Mouse (Mus musculus) limb, embryonic 14.5 days (tissue): Measurements from ENCODE around the gene Shisa8. TPM values are rescaled to one million over a fixed set of nuclear protein-coding genes. Genes with fewer than 3 reads are reported as not detected.

Experiments used
- ATAC-seq: fragments of 200-750 bp; cut with Nextera tagmentation; 2 replicates; pipeline ENCODE4 v1.8.0; 2017; ENCODE audit warnings: low read depth, moderate number of reproducible peaks, moderate TSS enrichment; ENCODE audit not compliant: low FRiP score
- DNase-seq: peaks from one replicate; pipeline ENCODE4 v3.0.0-alpha.2; 2015; ENCODE audit warnings: low spot score
- H3K27ac ChIP-seq: fragments of 300-500 bp; sonication (generic); replicated peaks from 2 replicates; pipeline ENCODE4 v1.5.1; 2014; ENCODE audit warnings: low read depth, mild to moderate bottlenecking, low read length, moderate library complexity, mixed read lengths
- H3K27me3 ChIP-seq: fragments of 300-500 bp; sonication (generic); 2 replicates; pipeline ENCODE4 v1.6.1; 2014; ENCODE audit warnings: low read length, mixed read lengths; ENCODE audit not compliant: control insufficient read depth, insufficient read depth
- H3K36me3 ChIP-seq: fragments of 300-500 bp; sonication (generic); 2 replicates; pipeline ENCODE4 v1.6.1; 2014; ENCODE audit warnings: mild to moderate bottlenecking, low read length, moderate library complexity, mixed read lengths; ENCODE audit not compliant: control insufficient read depth, insufficient read depth
- H3K4me1 ChIP-seq: fragments of 300-500 bp; sonication (generic); 2 replicates; pipeline ENCODE4 v1.6.1; 2014; ENCODE audit warnings: antibody characterized with exemption, low read length, mixed read lengths; ENCODE audit not compliant: control insufficient read depth, insufficient read depth
- H3K4me2 ChIP-seq: fragments of 300-500 bp; sonication (generic); replicated peaks from 2 replicates; pipeline ENCODE4 v1.6.1; 2014; ENCODE audit warnings: low read depth, mild to moderate bottlenecking, low read length, moderate library complexity; ENCODE audit not compliant: severe bottlenecking
- H3K4me3 ChIP-seq: fragments of 300-500 bp; sonication (generic); replicated peaks from 2 replicates; pipeline ENCODE4 v1.5.1; 2014; ENCODE audit warnings: low read length
- H3K9ac ChIP-seq: fragments of 300-500 bp; sonication (generic); 2 replicates; pipeline ENCODE4 v1.6.1; 2014; ENCODE audit warnings: mild to moderate bottlenecking, low read depth, low read length, moderate library complexity; ENCODE audit not compliant: severe bottlenecking
- H3K9me3 ChIP-seq: fragments of 300-500 bp; sonication (generic); 2 replicates; pipeline ENCODE4 v1.6.1; 2016; ENCODE audit warnings: low read length; ENCODE audit not compliant: control insufficient read depth
- POLR2A ChIP-seq: fragments of 200-500 bp; IDR thresholded peaks from 2 replicates; pipeline ENCODE4 v1.8.0; 2012; ENCODE audit warnings: inconsistent platforms, mild to moderate bottlenecking, moderate library complexity, borderline replicate concordance; ENCODE audit not compliant: insufficient read depth, insufficient read length; ENCODE audit errors: extremely low read depth
- WGBS: fragments of 180-500 bp; shearing (Covaris S2); extraction: QIAGEN DNeasy Blood & Tissue Kit; methylation state at CpG from one replicate; pipeline ENCODE4 v1.1.7; 2014; 5-methylcytosine and 5-hydroxymethylcytosine counted together
- polyA plus RNA-seq, 2 experiments: library from polyadenylated mRNA; depleted of rRNA in 1 of 2; stranded (reverse) in 1 of 2; unstranded in 1 of 2; fragments of >200 nt; fragmentation: Nextera tagmentation in 1 of 2; extraction: Ambion mirVana in 1 of 2; gene quantifications; 2 replicates each; pipeline versions ENCODE4 v1.2.1 to v1.2.3; 2012 to 2014

Shisa8 gene
- polyA plus RNA-seq, 2 experiments, result 0.41 to 1.1 TPM

DNA sequence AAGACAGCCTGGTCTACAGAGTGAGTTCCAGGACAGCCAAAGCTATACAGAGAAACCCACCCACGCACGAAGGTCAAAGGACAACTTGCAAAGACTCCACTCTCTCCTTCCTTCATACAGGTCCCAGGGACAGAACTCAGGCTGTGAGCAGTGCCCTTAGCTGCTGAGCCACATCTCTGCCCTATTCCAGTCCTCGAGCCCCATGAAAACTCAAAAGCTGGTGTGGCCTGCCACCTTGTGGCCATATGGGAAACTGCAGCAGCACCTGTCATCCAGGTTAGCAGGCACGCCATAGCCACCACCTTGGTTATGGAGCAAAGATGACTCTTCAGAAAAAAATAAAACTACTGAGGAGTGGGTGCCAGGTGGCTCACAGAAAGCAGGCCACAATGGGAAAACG lies 23.9 kb upstream of the Shisa8 start:
- TF ChIP-seq POLR2A, result no peak
- WGBS, result 10% methylated on average over 5 of the region's 5 CpGs
- Histone ChIP-seq H3K27ac (no peak overlapping the region), H3K9me3 (no peaks in the 10 kb centered on the region), H3K4me1 (no peaks in the 10 kb centered on the region), H3K27me3 (no peaks in the 10 kb centered on the region), H3K4me2 (no peak overlapping the region), H3K9ac (no peak overlapping the region), H3K4me3 (no peak overlapping the region), H3K36me3 (peaks cover 18% of the 10 kb centered on the region)
- DNase-seq (peak; percentile 73), ATAC-seq (peak; percentile 71)

DNA sequence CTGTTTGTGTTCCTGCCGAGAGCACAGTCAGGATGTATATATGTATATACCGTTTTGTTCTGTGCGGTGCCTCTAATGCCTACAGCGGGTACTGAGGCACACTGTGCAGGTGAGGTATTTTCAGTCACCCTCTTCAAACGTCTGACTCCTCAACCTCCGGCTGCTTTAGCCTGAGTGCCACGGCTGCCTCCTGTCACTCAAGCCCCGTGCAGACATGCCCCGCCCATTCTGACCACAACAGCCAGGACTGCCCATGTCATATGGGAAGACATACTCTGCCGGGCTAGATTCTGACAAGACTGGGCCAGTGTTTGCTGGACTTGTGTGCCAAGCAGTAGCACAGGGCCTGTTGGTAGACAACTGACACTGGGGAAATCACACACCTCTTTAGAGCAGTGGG lies 23.0 kb upstream of the Shisa8 start:
- Histone ChIP-seq H3K9me3 (no peaks in the 10 kb centered on the region), H3K36me3 (peaks cover 18% of the 10 kb centered on the region), H3K27ac (no peak overlapping the region), H3K9ac (no peak overlapping the region), H3K4me1 (no peaks in the 10 kb centered on the region), H3K27me3 (no peaks in the 10 kb centered on the region), H3K4me3 (no peak overlapping the region), H3K4me2 (no peak overlapping the region)
- WGBS, result 77% methylated on average over 10 of the region's 10 CpGs
- ATAC-seq, result no peak
- no peak for TF ChIP-seq POLR2A
- no peak for DNase-seq

DNA sequence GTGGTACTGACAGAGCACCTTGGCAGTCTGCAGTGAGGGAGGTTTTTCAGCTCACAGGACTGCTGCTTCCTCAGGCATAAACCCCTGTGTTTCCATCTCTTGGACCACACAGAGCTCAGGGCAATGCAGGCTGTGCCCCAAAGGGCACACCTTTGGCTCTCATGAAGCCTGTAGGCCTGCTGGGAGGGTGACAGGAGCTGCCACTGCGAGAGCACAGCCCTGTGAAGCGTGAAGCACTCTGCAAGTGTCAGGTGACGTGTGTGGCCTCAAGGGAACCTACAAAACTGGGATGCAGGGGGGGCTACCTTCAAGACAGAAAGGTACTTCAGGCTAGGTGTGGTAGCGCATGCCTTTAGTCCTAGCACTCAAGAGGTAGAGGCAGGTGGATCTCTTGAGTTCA lies 20.0 kb upstream of the Shisa8 start:
- 73% methylated on average over 4 of the region's 4 CpGs for WGBS
- 0 out of 2 replicates have a peak, but pooled peaks cover under 1% of the 10 kb centered on the region for H3K36me3 ChIP-seq
- no peak overlapping the region for H3K4me2 ChIP-seq
- H3K27me3 ChIP-seq, result no peaks in the 10 kb centered on the region
- DNase-seq (no peak), ATAC-seq (no peak)
- H3K4me3 ChIP-seq, result no peak overlapping the region
- TF ChIP-seq POLR2A, result no peak
- H3K9ac ChIP-seq, result no peak overlapping the region
- 0 out of 2 replicates have a peak overlapping the region, but pooled peaks have one; percentile 16 for H3K27ac ChIP-seq
- no peaks in the 10 kb centered on the region for H3K4me1 ChIP-seq
- H3K9me3 ChIP-seq, result no peaks in the 10 kb centered on the region

DNA sequence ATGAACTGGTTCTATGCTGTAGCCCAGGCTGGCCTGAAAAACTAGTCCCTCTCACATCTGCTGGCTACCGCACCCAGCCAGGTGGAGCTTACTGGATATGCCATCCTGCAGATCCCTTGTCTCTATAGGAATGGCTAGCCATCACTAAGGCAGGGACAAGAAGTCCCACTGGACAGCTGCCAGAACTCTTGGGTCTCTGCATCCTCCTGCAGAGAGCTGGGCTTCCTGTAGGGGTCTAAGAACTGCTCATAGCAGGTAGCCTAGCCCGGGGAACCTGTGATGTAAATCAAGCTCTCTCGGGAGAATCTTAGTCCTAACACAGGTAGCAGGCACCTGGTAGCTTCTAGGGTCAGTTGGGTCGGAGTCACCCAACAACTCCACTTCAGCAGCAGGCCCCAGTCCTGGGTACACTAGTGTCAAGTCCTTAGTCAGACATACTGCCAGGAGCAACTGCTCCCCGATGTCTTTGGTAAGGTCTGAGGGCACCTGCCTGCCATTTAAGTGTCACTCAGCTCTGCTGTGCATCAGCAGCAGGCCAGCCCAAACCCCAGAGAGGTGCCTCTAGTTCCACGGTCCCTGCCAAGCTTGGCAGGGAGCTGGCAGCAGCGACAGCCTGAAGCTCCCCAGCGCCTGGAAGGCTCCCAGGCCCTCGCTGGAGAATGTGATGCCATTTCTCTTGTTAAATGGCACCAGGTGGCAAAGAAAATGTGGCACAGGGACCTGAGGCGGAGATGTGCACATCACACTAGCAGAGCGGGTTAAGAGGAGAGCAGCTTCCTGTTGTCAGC lies 19.2 kb upstream of the Shisa8 start:
- DNase-seq (peak; percentile 47), ATAC-seq (no peak)
- Histone ChIP-seq H3K9me3 (no peaks in the 10 kb centered on the region), H3K36me3 (no peaks in the 10 kb centered on the region), H3K4me3 (no peak overlapping the region), H3K4me2 (no peak overlapping the region), H3K27ac (no peak overlapping the region), H3K4me1 (no peaks in the 10 kb centered on the region), H3K27me3 (no peaks in the 10 kb centered on the region), H3K9ac (no peak overlapping the region)
- WGBS, result 61% methylated on average over 11 of the region's 11 CpGs
- no peak for TF ChIP-seq POLR2A

DNA sequence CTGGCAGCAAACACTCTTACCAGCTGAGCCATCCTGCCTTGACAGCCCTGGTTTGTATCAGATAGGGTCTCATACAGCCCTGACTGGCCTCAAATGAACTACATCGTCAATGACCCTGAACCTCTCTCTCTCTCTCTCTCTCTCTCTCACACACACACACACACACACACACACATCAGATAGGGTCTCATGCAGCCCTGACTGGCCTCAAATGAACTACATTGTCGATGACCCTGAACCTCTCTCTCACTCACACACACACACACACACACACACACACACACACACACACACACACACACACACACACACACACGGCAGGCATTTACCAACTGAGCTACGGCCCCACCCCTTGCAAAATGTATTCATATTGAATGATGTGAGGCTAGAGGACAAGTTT lies 18.5 kb upstream of the Shisa8 start:
- WGBS, result 74% methylated on average over 4 of the region's 4 CpGs
- ATAC-seq, result no peak

More for the DNA sequence above, 18.5 kb upstream of the Shisa8 start:
- no peak for TF ChIP-seq POLR2A
- no peak for DNase-seq
- Histone ChIP-seq H3K4me2 (no peak overlapping the region), H3K4me1 (no peaks in the 10 kb centered on the region), H3K4me3 (no peak overlapping the region), H3K9me3 (no peaks in the 10 kb centered on the region), H3K27me3 (no peaks in the 10 kb centered on the region), H3K36me3 (no peaks in the 10 kb centered on the region), H3K27ac (no peak overlapping the region), H3K9ac (no peak overlapping the region)
